Mouse (Mus musculus): Measurements from ENCODE around the gene 2700049A03Rik. TPM values are rescaled to one million over a fixed set of nuclear protein-coding genes. Genes with fewer than 3 reads are reported as not detected.
"Not testable (repeated sequence)": the region's sequence is repeated elsewhere in the genome, so short reads cannot be mapped to it uniquely, and the experiment has no call there.

The 2700049A03Rik gene
- polyA plus RNA-seq (2015; fragmentation: Nextera tagmentation; extraction: Ambion mirVana), result 2.2 and 2.4 TPM in 2 replicates

- under 1% methylated on average over 52 of the region's 52 CpGs for WGBS (ENCODE audit: insufficient replicate concordance)
Measured at GRCm38 (mm10) chr12:71136130-71136973, at the start of gene 2700049A03Rik, which contains the start of gene Timm9. TSS of gene 2700049A03Rik (plus strand) at chr12:71136848. TSS of gene Timm9 (minus strand) at chr12:71136684.

DNA sequence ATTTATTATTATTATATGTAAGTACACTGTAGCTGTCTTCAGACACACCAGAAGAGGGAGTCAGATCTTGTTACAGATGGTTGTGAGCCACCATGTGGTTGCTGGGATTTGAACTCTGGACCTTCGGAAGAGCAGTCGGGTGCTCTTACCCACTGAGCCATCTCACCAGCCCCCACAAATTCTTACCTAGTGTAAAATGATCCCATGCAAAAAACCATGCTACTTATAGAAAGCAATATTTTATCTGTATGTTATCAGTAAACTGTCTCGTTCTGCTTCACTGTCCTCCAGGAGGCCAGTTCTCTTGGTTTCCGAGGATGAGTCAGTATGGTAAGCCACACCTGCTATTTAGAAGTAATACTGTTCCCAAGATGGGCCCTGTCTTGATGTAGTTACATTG, 32.4 kb upstream of the 2700049A03Rik start:
- H3K9ac ChIP-seq (replicated peaks); H3K27ac ChIP-seq (ENCODE audit: low read depth); H3K4me1 ChIP-seq (ENCODE audit: insufficient read depth); H3K27me3 ChIP-seq (ENCODE audit: insufficient read depth, low read length); ATAC-seq; H3K4me3 ChIP-seq (ENCODE audit: low read depth, low read length); DNase-seq; H3K9me3 ChIP-seq (ENCODE audit: low read length); H3K36me3 ChIP-seq (replicated peaks; ENCODE audit: insufficient read depth, low read length); H3K4me2 ChIP-seq (ENCODE audit: low read depth, low read length): not testable (repeated sequence)
- 81% methylated on average over 4 of the region's 4 CpGs for WGBS (ENCODE audit: insufficient replicate concordance)

More at GRCm38 (mm10) chr12:71136130-71136973, at the start of gene 2700049A03Rik, which contains the start of gene Timm9:
- Histone ChIP-seq H3K9me3 (ENCODE audit: low read length) (no peaks in the 10 kb centered on the region), H3K9ac (replicated peaks) (peak within 1 kb of the TSS; percentile 94), H3K4me1 (ENCODE audit: insufficient read depth) (peaks cover 15% of the 10 kb centered on the region), H3K4me2 (ENCODE audit: low read depth, low read length) (peak within 1 kb of the TSS; percentile 99), H3K27me3 (ENCODE audit: insufficient read depth, low read length) (no peaks in the 10 kb centered on the region), H3K4me3 (ENCODE audit: low read depth, low read length) (peak within 1 kb of the TSS; percentile 82), H3K36me3 (replicated peaks; ENCODE audit: insufficient read depth, low read length) (peaks cover 24% of the 10 kb centered on the region), H3K27ac (ENCODE audit: low read depth) (peak within 1 kb of the TSS; percentile 92)
- ATAC-seq (peak; percentile 90), DNase-seq (peak; percentile 84)
- TF ChIP-seq CTCF (IDR thresholded peaks at IDR 0.05; ENCODE audit: low read depth) (no peak), EP300 (IDR thresholded peaks at IDR 0.05; ENCODE audit: low read depth) (no peak; the same call in 1 of the 2 replicates)

GRCm38 (mm10) chr12:71107216-71107771, 29.4 kb upstream of the 2700049A03Rik start:
- Histone ChIP-seq H3K9me3 (ENCODE audit: low read length) (no peaks in the 10 kb centered on the region), H3K36me3 (replicated peaks; ENCODE audit: insufficient read depth, low read length) (no peaks in the 10 kb centered on the region), H3K4me3 (ENCODE audit: low read depth, low read length) (no peak overlapping the region), H3K4me2 (ENCODE audit: low read depth, low read length) (no peak overlapping the region), H3K27ac (ENCODE audit: low read depth) (no peak overlapping the region), H3K27me3 (ENCODE audit: insufficient read depth, low read length) (no peaks in the 10 kb centered on the region), H3K4me1 (ENCODE audit: insufficient read depth) (peaks cover 7% of the 10 kb centered on the region; the same call in 1 of the 2 replicates), H3K9ac (replicated peaks) (no peak overlapping the region)
- 89% methylated on average over 6 of the region's 6 CpGs for WGBS (ENCODE audit: insufficient replicate concordance)
- DNase-seq, result no peak
- ATAC-seq, result no peak
- TF ChIP-seq CTCF (IDR thresholded peaks at IDR 0.05; ENCODE audit: low read depth), result no peak
- TF ChIP-seq EP300 (IDR thresholded peaks at IDR 0.05; ENCODE audit: low read depth), result no peak

DNA sequence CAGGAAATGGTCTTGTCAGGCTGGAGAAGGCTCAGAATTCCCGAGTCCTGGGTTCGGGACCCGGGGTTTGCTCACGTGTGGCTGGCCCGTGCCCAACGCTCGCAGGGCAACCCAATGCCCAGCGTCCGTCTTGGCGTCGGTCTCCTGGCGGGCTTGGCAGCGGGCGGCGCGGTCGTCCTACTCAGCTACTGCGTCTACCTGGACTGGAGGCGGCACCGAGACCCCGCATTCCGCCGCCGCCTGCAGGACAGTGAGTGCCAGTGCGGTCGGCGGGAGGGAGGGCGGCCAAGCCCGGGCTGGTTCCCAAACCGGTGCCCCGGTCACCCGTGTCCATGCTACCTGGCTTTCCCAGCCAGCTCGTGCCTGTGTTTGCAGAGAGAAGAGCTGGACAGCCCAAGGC, 25.3 kb upstream of the 2700049A03Rik start, which contains the start of gene Tomm20l:
Gene Tomm20l, plus strand, starts transcription at position 98 of the 400 bp plus-strand sequence.
- Histone ChIP-seq H3K27me3 (ENCODE audit: insufficient read depth, low read length) (no peaks in the 10 kb centered on the region), H3K9me3 (ENCODE audit: low read length) (no peaks in the 10 kb centered on the region), H3K4me3 (ENCODE audit: low read depth, low read length) (0 out of 2 replicates have a peak within 1 kb of the TSS, but pooled peaks have one; percentile 20), H3K36me3 (replicated peaks; ENCODE audit: insufficient read depth, low read length) (no peaks in the 10 kb centered on the region), H3K4me2 (ENCODE audit: low read depth, low read length) (peak within 1 kb of the TSS; percentile 65), H3K27ac (ENCODE audit: low read depth) (no peak within 1 kb of the TSS), H3K9ac (replicated peaks) (peak within 1 kb of the TSS; percentile 38; the same call in 1 of the 2 replicates), H3K4me1 (ENCODE audit: insufficient read depth) (peaks cover 7% of the 10 kb centered on the region; the same call in 1 of the 2 replicates)
- TF ChIP-seq EP300 (IDR thresholded peaks at IDR 0.05; ENCODE audit: low read depth), result no peak
- peak; percentile 45 for TF ChIP-seq CTCF (IDR thresholded peaks at IDR 0.05; ENCODE audit: low read depth)
- 18% methylated on average over 33 of the region's 33 CpGs for WGBS (ENCODE audit: insufficient replicate concordance)
- peak; percentile 54 for ATAC-seq
- DNase-seq, result peak; percentile 45

DNA sequence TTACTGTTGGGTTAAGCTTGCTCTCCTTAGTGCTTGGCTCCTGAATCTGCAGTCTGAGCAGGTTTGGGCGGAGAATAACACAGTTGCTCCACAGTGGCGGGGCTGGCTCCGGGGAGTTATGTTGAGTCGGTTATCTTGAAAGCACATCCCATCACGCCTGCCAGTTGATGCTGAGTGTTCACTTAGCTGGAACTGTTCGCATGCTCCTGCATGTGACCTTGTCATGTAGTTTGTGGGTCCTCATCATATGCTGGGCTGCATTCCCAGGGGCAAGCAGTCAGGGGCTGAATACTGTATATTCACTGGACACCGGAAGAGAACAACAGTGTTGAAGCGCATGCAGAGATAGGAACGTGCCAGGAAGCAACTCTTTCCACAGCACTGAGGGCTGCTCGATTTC, 23.6 kb upstream of the 2700049A03Rik start:
- H3K4me3 ChIP-seq (ENCODE audit: low read depth, low read length), result no peak overlapping the region
- H3K4me1 ChIP-seq (ENCODE audit: insufficient read depth), result peaks cover 7% of the 10 kb centered on the region; the same call in 1 of the 2 replicates
- DNase-seq (no peak), ATAC-seq (peak; percentile 41)
- H3K9me3 ChIP-seq (ENCODE audit: low read length), result no peaks in the 10 kb centered on the region
- TF ChIP-seq CTCF (IDR thresholded peaks at IDR 0.05; ENCODE audit: low read depth) (no peak), EP300 (IDR thresholded peaks at IDR 0.05; ENCODE audit: low read depth) (no peak)
- no peak overlapping the region for H3K27ac ChIP-seq (ENCODE audit: low read depth)
- H3K4me2 ChIP-seq (ENCODE audit: low read depth, low read length), result no peak overlapping the region
- H3K27me3 ChIP-seq (ENCODE audit: insufficient read depth, low read length), result no peaks in the 10 kb centered on the region
- WGBS (ENCODE audit: insufficient replicate concordance), result 40% methylated on average over 10 of the region's 10 CpGs
- no peaks in the 10 kb centered on the region for H3K36me3 ChIP-seq (replicated peaks; ENCODE audit: insufficient read depth, low read length)
- H3K9ac ChIP-seq (replicated peaks), result no peak overlapping the region

DNA sequence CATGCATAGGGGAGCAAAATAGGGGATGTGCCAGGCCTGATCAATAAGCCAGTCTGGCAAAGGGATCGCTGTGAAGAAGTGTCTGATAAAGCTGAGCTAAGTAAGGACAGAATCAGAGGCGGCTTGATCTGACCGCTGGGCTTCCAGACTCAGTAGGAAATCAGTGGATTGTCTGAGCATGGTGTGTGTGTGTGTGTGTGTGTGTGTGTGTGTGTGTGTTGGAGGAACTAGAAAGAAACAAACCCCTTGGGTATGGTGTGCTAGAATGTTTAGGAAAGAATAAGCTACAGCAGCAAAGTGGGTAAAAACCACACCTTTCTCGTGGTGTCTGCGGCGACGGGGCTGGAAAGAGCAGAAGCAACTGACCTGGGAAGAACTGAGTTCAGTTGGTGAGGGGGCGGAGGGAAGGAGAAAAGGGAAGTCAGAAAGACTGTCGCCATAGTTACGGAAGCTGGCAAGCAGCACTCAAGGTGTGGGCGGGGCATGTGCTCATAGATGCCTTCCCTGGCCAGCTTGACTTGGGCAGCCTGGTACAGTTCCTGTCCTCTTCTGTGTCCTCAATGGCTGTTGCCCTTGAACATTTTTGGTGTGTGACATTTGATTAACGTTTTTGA, 22.9 kb upstream of the 2700049A03Rik start:
- H3K4me1 ChIP-seq (ENCODE audit: insufficient read depth), result peaks cover 7% of the 10 kb centered on the region; the same call in 1 of the 2 replicates
- no peak overlapping the region for H3K9ac ChIP-seq (replicated peaks)
- DNase-seq, result peak; percentile 70
- ATAC-seq, result peak; percentile 71
- no peaks in the 10 kb centered on the region for H3K9me3 ChIP-seq (ENCODE audit: low read length)
- no peak overlapping the region for H3K4me3 ChIP-seq (ENCODE audit: low read depth, low read length)
- no peaks in the 10 kb centered on the region for H3K27me3 ChIP-seq (ENCODE audit: insufficient read depth, low read length)
- no peaks in the 10 kb centered on the region for H3K36me3 ChIP-seq (replicated peaks; ENCODE audit: insufficient read depth, low read length)
- H3K4me2 ChIP-seq (ENCODE audit: low read depth, low read length), result peak overlapping the region; percentile 49
- TF ChIP-seq CTCF (IDR thresholded peaks at IDR 0.05; ENCODE audit: low read depth) (no peak), EP300 (IDR thresholded peaks at IDR 0.05; ENCODE audit: low read depth) (no peak)
- H3K27ac ChIP-seq (ENCODE audit: low read depth), result no peak overlapping the region
- WGBS (ENCODE audit: insufficient replicate concordance), result 15% methylated on average over 12 of the region's 12 CpGs
